Mouse (Mus musculus): ENCODE results near the gene Ndufaf2.

GRCm38 (mm10) chr13:108144086-108144485 is 14.3 kb downstream of the Ndufaf2 start:
- TF ChIP-seq CTCF (IDR thresholded peaks at IDR 0.05; ENCODE audit: low read depth, low read length) (no peak), POLR2A (IDR thresholded peaks at IDR 0.05; ENCODE audit: borderline replicate concordance, low read depth, low read length) (no peak)

Measured in bone marrow macrophage, adult 2 months (primary cell).